Mouse (Mus musculus) heart, embryonic 10.5 days (tissue): ENCODE results near the gene Angptl4. TPM values are rescaled to one million over a fixed set of nuclear protein-coding genes. Genes with fewer than 3 reads are reported as not detected.
A peak's percentile ranks its signal among the peaks of the same experiment; 100 is the strongest.
"Not testable (repeated sequence)": the region's sequence is repeated elsewhere in the genome, so short reads cannot be mapped to it uniquely, and the experiment has no call there.

Source experiments
- DNase-seq: peaks from one replicate; pipeline ENCODE4 v3.0.0-alpha.2; 2017; ENCODE audit warnings: low spot score
- H3K27ac ChIP-seq: fragments of 300-500 bp; sonication (generic); 2 replicates; pipeline ENCODE4 v1.5.1; 2016; ENCODE audit warnings: mild to moderate bottlenecking
- H3K27me3 ChIP-seq: fragments of 300-500 bp; sonication (generic); 2 replicates; pipeline ENCODE4 v1.6.1; 2016; ENCODE audit warnings: mild to moderate bottlenecking; ENCODE audit not compliant: poor library complexity, insufficient read depth, severe bottlenecking
- H3K36me3 ChIP-seq: fragments of 300-500 bp; sonication (generic); 2 replicates; pipeline ENCODE4 v1.6.1; 2016; ENCODE audit warnings: mild to moderate bottlenecking, moderate library complexity
- H3K4me1 ChIP-seq: fragments of 300-500 bp; sonication (generic); 2 replicates; pipeline ENCODE4 v1.6.1; 2016; ENCODE audit warnings: mild to moderate bottlenecking
- H3K4me3 ChIP-seq: fragments of 300-500 bp; sonication (generic); 2 replicates; pipeline ENCODE4 v1.5.1; 2016; ENCODE audit warnings: mild to moderate bottlenecking, moderate library complexity
- H3K9me3 ChIP-seq: fragments of 300-500 bp; sonication (generic); 2 replicates; pipeline ENCODE4 v1.6.1; 2016; ENCODE audit warnings: mild to moderate bottlenecking, moderate library complexity
- WGBS: fragments of 180-500 bp; shearing (Covaris S2); methylation state at CpG from one replicate; pipeline ENCODE4 v1.1.7; 2016; 5-methylcytosine and 5-hydroxymethylcytosine counted together
- polyA plus RNA-seq: library from polyadenylated mRNA; unstranded; fragments of >200 nt; fragmentation: Nextera tagmentation; extraction: Ambion mirVana; gene quantifications from 2 replicates; pipeline ENCODE4 v1.2.1, GENCODE M21; 2016

Angptl4 gene
- 7.4 and 19.8 TPM in 2 replicates for polyA plus RNA-seq

GRCm38 (mm10) chr17:33781124-33781977 is at the start of gene Angptl4:
Angptl4 (minus strand) TSS chr17:33781830.
- H3K36me3 ChIP-seq: peaks cover 20% of the 10 kb centered on the region
- H3K4me1 ChIP-seq: peaks cover 51% of the 10 kb centered on the region
- WGBS: under 1% methylated on average over 49 of the region's 50 CpGs
- H3K4me3 ChIP-seq: peak within 1 kb of the TSS; percentile 68
- H3K27ac ChIP-seq: peak within 1 kb of the TSS; percentile 90
- H3K27me3 ChIP-seq: peaks cover 19% of the 10 kb centered on the region; the same call in 1 of the 2 replicates
- peak; percentile 94 for DNase-seq
- no peaks in the 10 kb centered on the region for H3K9me3 ChIP-seq

DNA sequence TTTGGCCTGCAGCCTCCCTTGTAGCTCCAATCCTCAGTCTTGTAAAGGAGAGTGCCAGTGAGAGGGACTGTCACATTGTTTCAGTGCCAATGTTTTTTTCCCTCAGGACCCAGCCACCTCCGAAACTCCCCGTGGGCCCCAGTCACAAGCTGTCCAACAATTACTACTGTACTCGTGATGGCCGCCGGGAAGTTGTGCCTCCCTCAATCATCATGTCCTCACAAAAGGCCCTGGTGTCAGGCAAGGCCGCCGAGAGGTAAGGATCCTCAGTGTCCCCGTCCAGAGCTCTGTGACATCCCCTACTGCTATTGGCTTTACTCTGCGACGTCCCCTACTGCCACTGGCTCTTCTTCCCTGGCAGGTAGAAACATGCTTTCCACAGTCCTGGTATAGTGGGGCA is 47.9 kb upstream of the Angptl4 start:
- Histone ChIP-seq H3K9me3 (no peaks in the 10 kb centered on the region), H3K4me1 (peaks cover 3% of the 10 kb centered on the region; the same call in 1 of the 2 replicates), H3K4me3 (no peak overlapping the region), H3K36me3 (peaks cover 67% of the 10 kb centered on the region), H3K27me3 (no peaks in the 10 kb centered on the region), H3K27ac (no peak overlapping the region)
- no peak for DNase-seq
- 92% methylated on average over 10 of the region's 10 CpGs for WGBS

DNA sequence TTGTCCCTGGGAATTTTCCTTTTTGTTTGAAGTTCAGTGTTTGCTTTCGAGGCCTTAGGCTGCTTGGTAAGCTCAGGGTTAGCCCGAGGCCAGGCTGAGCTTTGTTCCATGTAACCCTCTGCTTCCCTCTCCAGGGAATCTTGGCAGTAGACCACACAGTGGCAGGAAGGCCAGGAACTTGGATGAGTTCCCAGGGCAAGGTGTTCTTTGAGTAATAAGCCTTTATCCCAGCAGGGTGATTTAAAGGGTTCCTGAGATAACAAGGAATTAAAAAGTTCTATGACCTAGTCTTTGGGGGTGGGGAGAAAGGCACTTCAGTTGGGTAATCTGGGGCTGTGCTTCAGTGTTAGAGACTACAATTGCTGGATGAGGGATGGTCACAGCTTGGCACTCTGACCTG is 47.3 kb upstream of the Angptl4 start:
- 84% methylated on average over 2 of the region's 2 CpGs for WGBS
- H3K36me3 ChIP-seq: peaks cover 60% of the 10 kb centered on the region

DNA sequence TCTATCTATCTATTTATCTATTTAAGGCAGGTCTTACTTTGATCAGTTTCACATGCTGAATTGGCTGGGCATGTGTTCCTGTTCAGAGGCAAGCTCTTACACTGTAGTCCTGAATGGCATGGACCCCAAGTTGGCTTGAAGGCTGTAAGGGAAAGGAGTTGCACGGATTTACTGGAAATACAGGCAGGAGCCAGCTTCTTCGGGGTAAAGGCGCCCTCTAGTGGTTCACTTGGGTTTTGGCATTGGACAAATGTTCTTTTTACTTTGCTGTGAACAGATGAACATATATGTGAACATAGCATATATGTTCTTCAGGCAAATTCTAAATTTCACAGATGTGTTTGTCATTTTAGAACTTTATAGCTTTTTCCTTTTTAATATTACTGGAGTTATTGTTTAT is 45.2 kb upstream of the Angptl4 start:
- peaks cover 17% of the 10 kb centered on the region for H3K4me1 ChIP-seq
- under 1% methylated on average over 3 of the region's 3 CpGs for WGBS
- no peaks in the 10 kb centered on the region for H3K27me3 ChIP-seq
- no peaks in the 10 kb centered on the region for H3K9me3 ChIP-seq
- peak; percentile 87 for DNase-seq
- no peak overlapping the region for H3K4me3 ChIP-seq
- H3K27ac ChIP-seq: no peak overlapping the region
- H3K36me3 ChIP-seq: peaks cover 57% of the 10 kb centered on the region

More for the DNA sequence above, 47.3 kb upstream of the Angptl4 start:
- Histone ChIP-seq H3K4me1 (peaks cover 3% of the 10 kb centered on the region; the same call in 1 of the 2 replicates), H3K27ac (no peak overlapping the region), H3K4me3 (no peak overlapping the region), H3K9me3 (no peaks in the 10 kb centered on the region), H3K27me3 (no peaks in the 10 kb centered on the region)
- no peak for DNase-seq

GRCm38 (mm10) chr17:33825462-33825861 is 43.8 kb upstream of the Angptl4 start:
- 82% methylated on average over 8 of the region's 8 CpGs for WGBS
- no peak overlapping the region for H3K27ac ChIP-seq
- no peaks in the 10 kb centered on the region for H3K9me3 ChIP-seq
- H3K27me3 ChIP-seq: no peaks in the 10 kb centered on the region
- no peak for DNase-seq
- H3K4me1 ChIP-seq: peaks cover 19% of the 10 kb centered on the region
- peak overlapping the region; percentile 84 for H3K4me3 ChIP-seq
- H3K36me3 ChIP-seq: peaks cover 57% of the 10 kb centered on the region

- not testable (repeated sequence) for H3K9me3 ChIP-seq, H3K27me3 ChIP-seq, DNase-seq
- H3K27ac ChIP-seq: peak overlapping the region; percentile 92
- peaks cover 19% of the 10 kb centered on the region for H3K4me1 ChIP-seq
- H3K4me3 ChIP-seq: peak overlapping the region; percentile 84
- WGBS: 7% methylated on average over 6 of the region's 6 CpGs
- H3K36me3 ChIP-seq: peaks cover 57% of the 10 kb centered on the region
These were observed 43.3 kb upstream of the Angptl4 start for GRCm38 (mm10) chr17:33824997-33825330.

- under 1% methylated on average over 51 of the region's 51 CpGs for WGBS
- peaks cover 19% of the 10 kb centered on the region for H3K4me1 ChIP-seq
- H3K36me3 ChIP-seq: peaks cover 57% of the 10 kb centered on the region
- H3K9me3 ChIP-seq: no peaks in the 10 kb centered on the region
- peak within 1 kb of the TSS; percentile 84 for H3K4me3 ChIP-seq
- H3K27me3 ChIP-seq: no peaks in the 10 kb centered on the region
- peak within 1 kb of the TSS; percentile 92 for H3K27ac ChIP-seq
- peak; percentile 98 for DNase-seq
These were observed 42.7 kb upstream of the Angptl4 start, which contains the start of the genes Rps28 and Ndufa7 for GRCm38 (mm10) chr17:33824084-33824996. Rps28 (minus strand) TSS chr17:33824562. Ndufa7 (plus strand) TSS chr17:33824572.

- 76% methylated on average over 8 of the region's 8 CpGs for WGBS
- DNase-seq, H3K9me3 ChIP-seq, H3K27me3 ChIP-seq: not testable (repeated sequence)
- Histone ChIP-seq H3K4me1 (peaks cover 22% of the 10 kb centered on the region), H3K36me3 (peaks cover 65% of the 10 kb centered on the region), H3K27ac (peak overlapping the region; percentile 92), H3K4me3 (peak overlapping the region; percentile 84)
These were observed 41.5 kb upstream of the Angptl4 start for GRCm38 (mm10) chr17:33823171-33823570.

DNA sequence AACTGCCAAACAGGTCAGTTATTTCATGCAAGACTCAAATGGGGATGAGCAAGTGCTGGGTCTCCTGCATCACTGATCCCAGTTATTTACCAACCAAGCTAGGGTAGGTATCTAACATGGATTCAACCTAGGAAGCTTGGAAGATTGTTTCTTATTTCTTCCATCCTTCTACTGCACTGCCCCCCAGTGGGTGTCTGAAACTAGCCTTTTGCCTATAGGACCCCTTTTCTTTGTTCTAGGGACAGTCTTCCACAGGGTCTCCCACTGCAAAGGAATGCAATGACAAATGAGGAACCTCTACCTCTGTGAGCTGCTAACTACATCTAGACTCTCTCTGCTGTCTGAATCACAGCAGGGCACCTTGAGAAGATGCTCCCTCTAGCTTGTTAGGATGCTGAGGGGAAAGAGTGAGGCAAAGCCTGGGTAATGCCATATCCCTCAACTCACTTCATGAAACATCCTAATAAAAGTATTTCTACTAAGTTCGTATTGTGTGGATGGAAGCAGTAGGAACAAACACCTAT is 40.9 kb upstream of the Angptl4 start:
- peaks cover 29% of the 10 kb centered on the region for H3K4me1 ChIP-seq
- WGBS: 69% methylated on average over 1 of the region's 1 CpGs
- H3K27me3 ChIP-seq: no peaks in the 10 kb centered on the region
- no peaks in the 10 kb centered on the region for H3K9me3 ChIP-seq
- H3K27ac ChIP-seq: no peak overlapping the region
- peak overlapping the region; percentile 84 for H3K4me3 ChIP-seq
- no peak for DNase-seq
- H3K36me3 ChIP-seq: peaks cover 60% of the 10 kb centered on the region

- Histone ChIP-seq H3K4me3 (peak overlapping the region; percentile 65), H3K9me3 (no peaks in the 10 kb centered on the region), H3K27me3 (peaks cover 30% of the 10 kb centered on the region; the same call in 1 of the 2 replicates), H3K27ac (peak overlapping the region; percentile 88), H3K36me3 (peaks cover 48% of the 10 kb centered on the region), H3K4me1 (peaks cover 29% of the 10 kb centered on the region)
- DNase-seq: no peak
- 19% methylated on average over 33 of the region's 33 CpGs for WGBS
These were observed 36.5 kb upstream of the Angptl4 start for GRCm38 (mm10) chr17:33817969-33818643.

GRCm38 (mm10) chr17:33817184-33817968 is 35.7 kb upstream of the Angptl4 start:
- peaks cover 33% of the 10 kb centered on the region; the same call in 1 of the 2 replicates for H3K27me3 ChIP-seq
- DNase-seq: peak; percentile 97
- under 1% methylated on average over 89 of the region's 89 CpGs for WGBS
- no peaks in the 10 kb centered on the region for H3K9me3 ChIP-seq
- peak overlapping the region; percentile 88 for H3K27ac ChIP-seq
- peaks cover 42% of the 10 kb centered on the region for H3K36me3 ChIP-seq
- peak overlapping the region; percentile 65 for H3K4me3 ChIP-seq
- H3K4me1 ChIP-seq: peaks cover 31% of the 10 kb centered on the region
